Mouse (Mus musculus): Measurements from ENCODE around the gene Gm30191. TPM values are rescaled to one million over a fixed set of nuclear protein-coding genes. Genes with fewer than 3 reads are reported as not detected.

Gm30191 gene
- not detected for total RNA-seq (2021)
- long read RNA-seq: 0 reads

DNA sequence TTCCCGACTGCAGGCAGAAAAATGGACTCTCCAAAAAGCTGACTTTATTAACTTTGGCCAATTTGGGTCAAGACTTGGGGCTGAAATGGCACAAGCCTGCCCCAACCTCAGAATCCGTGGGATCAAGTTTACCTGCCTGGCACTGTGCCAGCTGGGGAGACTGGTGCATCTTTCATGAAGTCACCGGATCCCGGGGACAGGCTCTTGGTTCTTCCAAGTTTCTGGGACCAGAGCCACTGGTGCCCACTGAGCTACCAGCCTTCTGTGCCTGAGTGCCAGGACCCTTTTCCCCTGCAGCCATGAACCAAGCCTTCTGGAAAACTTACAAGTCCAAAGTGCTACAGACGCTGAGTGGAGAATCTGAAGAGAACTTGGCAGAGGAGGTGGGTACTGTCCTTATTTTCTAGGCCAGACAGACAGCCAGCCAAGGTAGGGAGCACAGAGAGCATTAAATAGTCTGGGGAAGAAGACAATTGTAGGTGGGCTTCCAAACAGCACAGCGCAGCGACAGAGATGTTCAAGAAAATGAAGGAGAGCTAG is at the start of gene Gm30191:
Gm30191 (plus strand) TSS at position 217 of the 540 bp plus-strand sequence.
- DNase-seq (ENCODE audit: low spot score in 2 of 2): no peak

- DNase-seq (ENCODE audit: low spot score in 2 of 2): no peak
Observed at GRCm38 (mm10) chr4:134199371-134199770, 47.4 kb upstream of the Gm30191 start.

- DNase-seq (ENCODE audit: low spot score in 2 of 2): no peak
Observed at GRCm38 (mm10) chr4:134202904-134203303, 43.8 kb upstream of the Gm30191 start, which contains the start of gene Gm7534. TSS of gene Gm7534 (minus strand) at chr4:134203004.

DNA sequence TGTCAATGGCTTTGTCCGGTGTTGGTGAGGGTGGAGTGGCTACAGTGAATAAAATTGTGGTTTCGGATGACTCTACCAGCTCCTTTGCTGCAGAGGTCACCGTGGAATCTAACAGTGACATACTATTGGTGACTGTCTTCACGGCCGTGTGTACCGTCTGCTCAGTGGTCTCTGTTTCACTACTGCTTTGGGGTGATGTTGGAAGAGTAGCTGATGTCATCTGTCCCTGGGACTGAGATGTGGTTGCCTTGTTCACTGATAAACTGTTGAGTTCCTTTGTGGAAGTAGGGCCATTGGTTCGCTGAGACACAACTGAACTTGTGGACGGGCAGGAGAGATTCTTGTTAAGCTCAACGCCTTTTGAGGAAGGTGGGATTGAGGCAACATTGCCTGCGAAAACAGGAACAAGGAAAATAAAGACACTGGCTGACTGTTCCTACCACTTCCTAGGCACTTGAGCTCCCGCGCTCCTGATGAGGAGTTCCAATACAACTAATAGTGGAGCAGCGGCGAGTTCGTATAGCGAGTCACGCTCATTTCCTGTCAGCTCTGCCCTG is 43.3 kb upstream of the Gm30191 start:
- DNase-seq (ENCODE audit: low spot score in 2 of 2): no peak

DNA sequence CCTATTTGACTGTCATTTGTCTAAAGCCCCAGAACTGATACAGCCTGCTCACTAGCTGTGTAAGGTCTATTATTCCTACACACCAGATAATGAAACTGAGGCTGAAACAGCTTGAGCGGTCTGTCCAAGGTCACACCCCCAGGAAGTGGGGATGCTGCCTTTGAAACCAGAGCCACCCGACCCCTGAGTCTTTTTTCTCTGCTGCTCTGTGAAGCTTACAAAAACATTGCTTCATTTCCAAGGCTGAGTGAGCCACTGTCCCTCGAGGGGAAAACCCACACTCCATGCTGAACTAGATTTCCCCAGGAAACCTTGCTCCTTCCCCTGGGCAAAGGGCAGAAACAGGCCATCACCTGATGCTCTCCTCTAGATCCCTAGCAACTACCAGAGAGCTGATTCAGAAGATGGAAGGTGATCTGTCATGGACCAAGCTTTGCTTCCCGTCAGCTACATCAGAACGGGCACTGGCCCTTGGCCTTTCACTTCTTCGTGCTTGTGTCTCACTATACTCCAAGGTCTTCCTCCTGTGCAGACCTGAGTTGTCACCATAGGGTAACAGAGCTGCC is 40.2 kb upstream of the Gm30191 start:
- DNase-seq (ENCODE audit: low spot score in 2 of 2): no peak

GRCm38 (mm10) chr4:134222793-134223600 is 23.7 kb upstream of the Gm30191 start:
- no peak for DNase-seq (ENCODE audit: low spot score in 2 of 2)

DNA sequence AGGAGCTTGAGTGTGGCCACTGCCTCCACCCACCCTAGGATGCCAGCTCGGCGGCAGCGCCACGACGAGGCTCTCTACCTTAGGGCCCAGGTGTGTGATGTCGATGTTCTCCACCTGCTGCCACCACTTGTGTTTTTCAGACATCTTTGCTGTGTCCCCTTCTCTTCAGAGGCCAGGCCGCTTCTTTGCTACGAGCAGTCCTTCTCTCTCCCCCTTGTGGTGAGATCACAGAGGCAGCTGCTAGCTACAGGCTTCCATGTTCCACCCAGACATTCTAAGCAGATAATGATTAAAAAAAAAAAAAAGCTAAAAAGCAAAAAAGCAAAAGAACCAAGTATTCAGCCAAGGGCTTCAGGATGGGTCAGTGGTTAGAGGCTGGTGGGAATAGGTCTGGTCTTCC is 19.5 kb upstream of the Gm30191 start, which contains the start of gene Catsper4:
Catsper4 (minus strand) TSS at position 190 of the 400 bp plus-strand sequence.
- DNase-seq (ENCODE audit: low spot score in 2 of 2): peak; percentile 16 to 22

- DNase-seq (ENCODE audit: low spot score in 2 of 2): no peak
Observed at GRCm38 (mm10) chr4:134230431-134230830, 16.3 kb upstream of the Gm30191 start.

DNA sequence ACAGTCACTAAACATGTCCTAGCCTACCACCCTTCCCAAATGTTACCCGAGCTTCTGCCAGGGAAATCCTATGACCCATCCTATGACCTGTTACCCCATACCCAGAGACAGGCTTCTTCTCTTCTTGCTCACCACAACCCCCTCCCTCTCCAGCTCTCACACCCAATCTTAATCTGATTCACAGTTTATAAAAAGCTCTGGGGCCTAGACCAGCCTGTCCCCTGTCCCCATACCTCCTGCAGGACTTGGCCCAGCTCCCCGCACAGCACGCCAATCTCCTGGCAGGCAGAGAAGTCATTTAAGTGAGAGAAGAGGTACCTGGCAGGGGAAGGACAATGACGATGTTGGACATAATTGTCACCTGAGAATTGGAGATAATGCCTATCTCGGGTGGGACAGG is 11.9 kb upstream of the Gm30191 start:
- no peak for DNase-seq (ENCODE audit: low spot score in 2 of 2)

GRCm38 (mm10) chr4:134237582-134238278 is 9.0 kb upstream of the Gm30191 start:
- DNase-seq (ENCODE audit: low spot score in 2 of 2): no peak

DNA sequence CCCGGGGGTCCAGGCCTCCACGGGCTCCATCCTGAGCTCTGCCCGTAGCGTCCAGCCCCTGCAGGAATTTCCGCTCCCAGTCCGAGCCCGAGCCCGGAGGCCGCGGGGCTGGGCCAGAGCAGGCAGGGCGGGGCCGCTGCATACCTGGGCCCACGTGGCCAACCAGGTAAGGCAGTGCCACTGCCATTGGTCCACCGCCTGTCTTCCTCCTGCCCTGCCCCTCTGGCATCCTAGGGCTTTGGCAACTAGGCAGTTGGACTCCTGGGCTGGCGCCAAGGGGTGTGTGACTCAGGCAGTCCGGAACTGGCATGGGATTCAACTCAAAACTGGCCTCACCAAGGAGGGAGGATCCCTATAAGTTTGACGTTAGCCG is 8.5 kb upstream of the Gm30191 start, which contains the start of gene Cnksr1:
Cnksr1 (minus strand) TSS at position 121 of the 373 bp plus-strand sequence.
- DNase-seq (ENCODE audit: low spot score in 2 of 2): peak; percentile 46 to 60

DNA sequence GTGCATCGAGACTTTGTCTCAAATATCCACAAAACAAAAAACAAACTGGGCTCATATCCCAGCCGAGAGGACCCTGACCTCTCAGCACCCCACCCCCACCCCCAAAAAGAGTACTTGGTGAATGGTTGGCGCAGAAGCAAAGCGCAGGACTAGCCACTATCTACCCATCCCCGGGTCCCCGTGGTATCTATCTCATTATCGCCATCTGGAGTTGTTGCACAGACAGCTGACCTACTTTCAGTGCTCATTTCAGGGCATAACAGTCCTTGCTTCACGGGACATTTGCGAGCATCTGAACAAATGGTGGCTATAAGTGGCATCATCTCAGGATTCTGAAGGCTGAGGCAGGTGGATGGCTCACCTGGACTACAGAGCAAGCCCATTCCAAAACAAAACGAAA is 8.0 kb upstream of the Gm30191 start:
- DNase-seq (ENCODE audit: low spot score in 2 of 2): no peak

DNA sequence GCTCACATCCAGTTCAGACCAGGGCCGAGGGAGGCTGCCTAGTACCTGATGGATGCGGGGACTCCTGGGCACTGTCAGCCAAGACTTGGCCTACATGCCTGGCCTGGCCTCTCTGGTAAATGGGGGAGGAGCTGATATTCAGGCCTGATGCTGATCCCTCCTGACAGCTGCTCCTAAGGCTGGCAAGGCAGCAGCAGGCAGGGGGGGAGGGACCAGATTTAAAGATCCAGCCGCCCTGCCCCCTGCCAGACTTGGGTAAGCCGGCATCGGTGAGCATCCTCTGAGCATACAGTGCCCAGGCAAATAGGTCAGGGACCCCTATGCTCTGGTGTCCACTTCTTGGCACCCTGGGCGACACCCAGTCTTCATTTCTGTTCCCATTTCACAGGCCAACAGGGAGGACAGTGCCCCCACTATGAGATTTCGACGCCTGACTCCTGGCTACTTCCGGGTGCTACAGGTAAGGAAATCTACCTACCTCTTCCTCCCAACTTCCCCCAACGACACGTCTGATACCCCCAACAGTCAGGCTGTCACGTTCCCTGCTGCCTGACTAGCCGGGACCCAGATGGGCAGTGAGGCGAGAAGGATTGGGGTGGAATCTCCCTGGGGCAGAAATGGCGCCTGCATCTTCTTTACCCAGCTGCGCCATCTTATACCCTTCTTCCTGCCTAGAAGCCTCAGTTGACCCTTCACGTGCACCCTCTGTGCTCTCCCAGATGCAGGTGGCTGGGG is 3.1 kb upstream of the Gm30191 start, which contains the start of gene E130218I03Rik:
E130218I03Rik (plus strand) TSS at position 147 of the 735 bp plus-strand sequence.
- no peak for DNase-seq (ENCODE audit: low spot score in 2 of 2)

DNA sequence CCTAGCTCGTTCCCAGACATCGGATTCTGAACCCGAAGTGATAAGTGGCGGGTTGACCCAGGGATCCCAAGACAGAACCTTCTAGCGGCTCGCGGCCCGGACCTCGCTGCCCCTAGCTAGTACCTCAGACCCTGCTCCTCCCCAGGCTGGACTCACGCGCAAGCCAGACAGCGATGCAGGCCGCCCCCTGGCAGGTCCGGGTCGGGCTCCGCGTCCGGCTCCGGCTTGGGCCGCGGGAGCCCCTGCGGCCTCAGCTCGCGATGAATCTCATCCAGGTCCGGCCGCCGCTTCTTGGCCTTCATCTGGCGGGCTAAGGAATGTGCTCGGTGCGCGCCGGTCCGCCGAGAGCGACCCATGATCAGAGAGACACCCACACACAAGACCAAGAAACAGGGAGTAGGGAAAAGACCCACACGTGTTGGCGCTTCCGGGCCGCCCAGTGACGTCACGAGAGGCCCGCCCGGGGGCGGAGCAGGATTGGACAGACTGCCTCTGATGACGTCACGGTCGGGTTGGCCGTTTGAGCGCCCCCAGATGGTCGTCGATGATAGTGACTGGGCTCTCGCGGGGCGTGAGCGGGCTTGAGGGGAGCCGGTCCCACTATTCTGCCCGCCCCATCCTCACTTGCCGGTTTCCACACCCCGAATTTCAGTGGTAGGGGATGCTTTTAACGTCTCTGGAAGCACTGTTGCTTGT is 1.4 kb upstream of the Gm30191 start, which contains the start of gene Zfp593:
Zfp593 (minus strand) TSS at position 445 of the 696 bp plus-strand sequence.
- DNase-seq (ENCODE audit: low spot score in 2 of 2): peak; percentile 97 to 98

DNA sequence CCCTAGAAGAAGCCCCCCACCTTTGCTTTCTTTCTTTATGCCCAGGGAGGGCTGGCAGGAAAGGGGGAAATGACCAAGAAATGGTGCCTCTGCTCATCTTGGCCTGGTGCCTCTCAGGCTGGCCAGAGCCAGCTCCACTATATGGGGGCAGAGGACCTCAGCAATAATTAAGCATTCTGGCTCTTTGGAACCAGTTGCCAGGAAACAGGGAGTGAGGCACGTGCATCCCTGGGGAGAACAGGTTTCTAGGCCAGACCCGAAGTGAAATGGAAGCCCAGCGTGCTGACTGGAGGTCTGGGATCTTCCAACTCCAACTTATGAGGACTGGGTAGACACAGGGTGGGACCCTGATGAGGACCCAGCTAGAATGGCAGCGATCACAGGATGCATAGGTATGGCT is 479 bp upstream of the Gm30191 start:
- DNase-seq (ENCODE audit: low spot score in 2 of 2): peak in 1 of 2 experiments; percentile 8

GRCm38 (mm10) chr4:134249651-134250050 is 2.9 kb downstream of the Gm30191 start:
- DNase-seq (ENCODE audit: low spot score in 2 of 2): peak; percentile 85

GRCm38 (mm10) chr4:134250116-134250929 is 3.6 kb downstream of the Gm30191 start:
- DNase-seq (ENCODE audit: low spot score in 2 of 2): peak in 1 of 2 experiments; percentile 6

GRCm38 (mm10) chr4:134250930-134251240 is 4.2 kb downstream of the Gm30191 start:
- peak in 1 of 2 experiments; percentile 7 for DNase-seq (ENCODE audit: low spot score in 2 of 2)

Data from layer of hippocampus, postnatal 10 days (tissue).